Mouse (Mus musculus) kidney, adult 2 months (tissue): Measurements from ENCODE around the gene Nptn.
A peak's percentile ranks its signal among the peaks of the same experiment; 100 is the strongest.

Source experiments
- CTCF ChIP-seq: fragments of 200-500 bp; conservative IDR thresholded peaks from 2 replicates; pipeline ENCODE4 v1.5.1; 2011; ENCODE audit warnings: low read depth, mild to moderate bottlenecking, control low read depth, low read length, moderate library complexity, mixed read lengths; ENCODE audit not compliant: insufficient read depth, insufficient read length
- POLR2A ChIP-seq: fragments of 200-500 bp; IDR thresholded peaks from one replicate; pipeline ENCODE4 v1.6.1; 2011; ENCODE audit warnings: low read depth, low read length, control low read depth

DNA sequence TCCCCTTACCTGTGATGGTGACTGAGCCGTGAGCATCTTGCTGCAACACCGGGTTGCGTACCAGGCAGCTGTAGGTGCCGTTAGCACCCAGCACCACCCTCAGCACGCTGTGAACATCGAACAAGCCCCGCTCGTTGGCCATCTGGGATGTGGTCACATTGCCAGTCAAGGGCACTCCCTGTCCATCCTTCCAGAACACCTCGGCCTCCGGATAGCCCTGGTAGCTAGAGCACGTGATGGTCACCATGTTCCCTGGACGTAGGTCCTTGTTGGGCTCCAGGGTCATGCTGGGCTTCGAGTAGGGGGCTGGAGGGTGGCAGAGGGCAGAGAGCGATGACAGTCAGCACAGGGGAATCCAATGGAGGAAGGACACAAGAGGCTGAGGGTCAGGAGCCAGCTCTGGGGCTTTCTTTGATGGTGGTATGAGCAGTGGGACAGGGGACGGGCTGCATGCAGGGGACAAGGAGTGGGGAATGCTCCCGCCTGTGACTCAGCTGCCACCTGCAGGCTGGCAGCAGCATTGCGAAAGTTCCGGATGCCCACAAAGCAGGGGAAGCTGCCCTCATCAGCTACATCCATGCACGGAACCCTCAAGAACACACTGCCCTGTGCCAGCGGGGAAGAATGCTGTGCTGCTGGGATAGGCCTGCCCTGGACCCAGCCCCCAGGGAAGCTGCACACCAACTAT lies 46.4 kb upstream of the Nptn start:
- TF ChIP-seq CTCF (peak; percentile 62), POLR2A (no peak)
